Mouse (Mus musculus): ENCODE data around the gene Zfp706.
A peak's percentile ranks its signal among the peaks of the same experiment; 100 is the strongest.

Gene Zfp706

GRCm38 (mm10) chr15:36979159-36979487 is 28.4 kb downstream of the Zfp706 start:
- no peak for DNase-seq (ENCODE audit: low spot score in 2 of 2)

- no peak for DNase-seq (ENCODE audit: low spot score in 2 of 2)
Observed at GRCm38 (mm10) chr15:36977823-36978222, 29.8 kb downstream of the Zfp706 start.

- no peak for DNase-seq (ENCODE audit: low spot score in 2 of 2)
Observed at GRCm38 (mm10) chr15:36975690-36976089, 31.9 kb downstream of the Zfp706 start.

GRCm38 (mm10) chr15:36975256-36975620 is 32.3 kb downstream of the Zfp706 start:
- no peak for DNase-seq (ENCODE audit: low spot score in 2 of 2)

- DNase-seq (ENCODE audit: low spot score in 2 of 2) = no peak
Observed at GRCm38 (mm10) chr15:36974614-36975255, 32.8 kb downstream of the Zfp706 start.

- no peak for DNase-seq (ENCODE audit: low spot score in 2 of 2)
Observed at GRCm38 (mm10) chr15:36973714-36974113, 33.9 kb downstream of the Zfp706 start.

GRCm38 (mm10) chr15:36973290-36973689 is 34.3 kb downstream of the Zfp706 start:
- no peak for DNase-seq (ENCODE audit: low spot score in 2 of 2)

GRCm38 (mm10) chr15:36969794-36970193 is 37.8 kb downstream of the Zfp706 start:
- no peak for DNase-seq (ENCODE audit: low spot score in 2 of 2)

- DNase-seq (ENCODE audit: low spot score in 2 of 2) = no peak
Observed at GRCm38 (mm10) chr15:36968295-36968694, 39.3 kb downstream of the Zfp706 start.

GRCm38 (mm10) chr15:36967381-36968211 is 40.0 kb downstream of the Zfp706 start:
- no peak for DNase-seq (ENCODE audit: low spot score in 2 of 2)

- no peak for DNase-seq (ENCODE audit: low spot score in 2 of 2)
Observed at GRCm38 (mm10) chr15:36966940-36967339, 40.6 kb downstream of the Zfp706 start.

- DNase-seq (ENCODE audit: low spot score in 2 of 2) = no peak
Observed at GRCm38 (mm10) chr15:36966466-36966865, 41.1 kb downstream of the Zfp706 start.

GRCm38 (mm10) chr15:36965743-36966142 is 41.8 kb downstream of the Zfp706 start:
- no peak for DNase-seq (ENCODE audit: low spot score in 2 of 2)

- DNase-seq (ENCODE audit: low spot score in 2 of 2) = peak in 1 of 2 experiments; percentile 36
Observed at GRCm38 (mm10) chr15:36962931-36963330, 44.6 kb downstream of the Zfp706 start.

GRCm38 (mm10) chr15:36960876-36961237 is 46.7 kb downstream of the Zfp706 start:
- no peak for DNase-seq (ENCODE audit: low spot score in 2 of 2)

- no peak for DNase-seq (ENCODE audit: low spot score in 2 of 2)
Observed at GRCm38 (mm10) chr15:36960010-36960875, 47.3 kb downstream of the Zfp706 start.

- no peak for DNase-seq (ENCODE audit: low spot score in 2 of 2)
Observed at GRCm38 (mm10) chr15:36956221-36956620, 51.4 kb downstream of the Zfp706 start.

GRCm38 (mm10) chr15:36950258-36950657 is 57.3 kb downstream of the Zfp706 start:
- DNase-seq (ENCODE audit: low spot score in 2 of 2) = no peak

- no peak for DNase-seq (ENCODE audit: low spot score in 2 of 2)
Observed at GRCm38 (mm10) chr15:36948866-36949546, 58.6 kb downstream of the Zfp706 start.

Measured in natural killer cell, adult 2 months (primary cell).